Mouse (Mus musculus) limb, embryonic 12.5 days (tissue): ENCODE measurements around the gene Serpina1c. TPM values are rescaled to one million over a fixed set of nuclear protein-coding genes. Genes with fewer than 3 reads are reported as not detected.
"Not testable (repeated sequence)": the region's sequence is repeated elsewhere in the genome, so short reads cannot be mapped to it uniquely, and the experiment has no call there.

ENCODE experiments used
- ATAC-seq: fragments of 200-750 bp; cut with Nextera tagmentation; 2 replicates; pipeline ENCODE4 v1.8.0; 2017; ENCODE audit warnings: low read depth, moderate TSS enrichment; ENCODE audit not compliant: insufficient number of reproducible peaks, insufficient read depth, low FRiP score, low TSS enrichment
- H3K27ac ChIP-seq: fragments of 300-500 bp; sonication (generic); 2 replicates; pipeline ENCODE4 v1.5.1; 2016; ENCODE audit warnings: mild to moderate bottlenecking, moderate library complexity
- H3K27me3 ChIP-seq: fragments of 300-500 bp; sonication (generic); 2 replicates; pipeline ENCODE4 v1.6.1; 2016; ENCODE audit warnings: mild to moderate bottlenecking, moderate library complexity
- H3K36me3 ChIP-seq: fragments of 300-500 bp; sonication (generic); 2 replicates; pipeline ENCODE4 v1.6.1; 2016; ENCODE audit warnings: mild to moderate bottlenecking, moderate library complexity
- H3K4me1 ChIP-seq: fragments of 300-500 bp; sonication (generic); replicated peaks from 2 replicates; pipeline ENCODE4 v1.6.1; 2016
- H3K4me2 ChIP-seq: fragments of 300-500 bp; sonication (generic); 2 replicates; pipeline ENCODE4 v1.6.1; 2016; ENCODE audit warnings: mild to moderate bottlenecking, moderate library complexity
- H3K4me3 ChIP-seq: fragments of 300-500 bp; sonication (generic); replicated peaks from 2 replicates; pipeline ENCODE4 v1.5.1; 2016; ENCODE audit warnings: mild to moderate bottlenecking
- H3K9ac ChIP-seq: fragments of 300-500 bp; sonication (generic); replicated peaks from 2 replicates; pipeline ENCODE4 v1.6.1; 2016; ENCODE audit warnings: mild to moderate bottlenecking, moderate library complexity
- H3K9me3 ChIP-seq: fragments of 300-500 bp; sonication (generic); 2 replicates; pipeline ENCODE4 v1.6.1; 2016; ENCODE audit warnings: mild to moderate bottlenecking, moderate library complexity
- WGBS: fragments of 180-500 bp; shearing (Covaris S2); methylation state at CpG from one replicate; pipeline ENCODE4 v1.1.7; 2016; 5-methylcytosine and 5-hydroxymethylcytosine counted together
- polyA plus RNA-seq: library from polyadenylated mRNA; unstranded; fragments of >200 nt; fragmentation: Nextera tagmentation; extraction: Ambion mirVana; gene quantifications from 2 replicates; pipeline ENCODE4 v1.2.1, GENCODE M21; 2016

The Serpina1c gene
- polyA plus RNA-seq = not detected in 2 replicates

- not testable (repeated sequence) for H3K4me2 ChIP-seq, ATAC-seq, H3K27ac ChIP-seq, H3K4me1 ChIP-seq, H3K9ac ChIP-seq, H3K36me3 ChIP-seq, H3K9me3 ChIP-seq, H3K27me3 ChIP-seq, H3K4me3 ChIP-seq
- 84% methylated on average over 4 of the region's 4 CpGs for WGBS
Observed at GRCm38 (mm10) chr12:103904837-103905340, at the start of gene Serpina1c. TSS of gene Serpina1c (minus strand) at chr12:103904887.

GRCm38 (mm10) chr12:103952972-103953371 lies 48.3 kb upstream of the Serpina1c start:
- H3K4me3 ChIP-seq, H3K9me3 ChIP-seq, ATAC-seq, H3K4me2 ChIP-seq, H3K27me3 ChIP-seq, H3K4me1 ChIP-seq, H3K36me3 ChIP-seq, H3K9ac ChIP-seq, H3K27ac ChIP-seq: not testable (repeated sequence)
- 71% methylated on average over 3 of the region's 3 CpGs for WGBS

- Histone ChIP-seq H3K9ac (no peak overlapping the region), H3K9me3 (peaks cover 25% of the 10 kb centered on the region; the same call in 1 of the 2 replicates), H3K27me3 (no peaks in the 10 kb centered on the region), H3K4me2 (no peak overlapping the region), H3K4me3 (no peak overlapping the region), H3K36me3 (no peaks in the 10 kb centered on the region), H3K27ac (no peak overlapping the region), H3K4me1 (no peaks in the 10 kb centered on the region)
- 84% methylated on average over 4 of the region's 4 CpGs for WGBS
- no peak for ATAC-seq
Observed at GRCm38 (mm10) chr12:103946243-103946642, 41.6 kb upstream of the Serpina1c start.

GRCm38 (mm10) chr12:103909181-103909580 lies 4.5 kb upstream of the Serpina1c start:
- not testable (repeated sequence) for H3K4me1 ChIP-seq, H3K9ac ChIP-seq, H3K4me3 ChIP-seq, H3K27ac ChIP-seq, H3K4me2 ChIP-seq, H3K27me3 ChIP-seq, ATAC-seq, H3K9me3 ChIP-seq, H3K36me3 ChIP-seq
- WGBS = 91% methylated on average over 12 of the region's 16 CpGs

GRCm38 (mm10) chr12:103907746-103908145 lies 3.1 kb upstream of the Serpina1c start:
- not testable (repeated sequence) for H3K9me3 ChIP-seq, H3K9ac ChIP-seq, H3K4me1 ChIP-seq, H3K4me3 ChIP-seq, H3K27me3 ChIP-seq, H3K4me2 ChIP-seq, H3K36me3 ChIP-seq, H3K27ac ChIP-seq, ATAC-seq
- 36% methylated on average over 1 of the region's 1 CpGs for WGBS

- ATAC-seq, H3K4me2 ChIP-seq, H3K27ac ChIP-seq, H3K9ac ChIP-seq, H3K9me3 ChIP-seq, H3K27me3 ChIP-seq, H3K4me3 ChIP-seq, H3K4me1 ChIP-seq, H3K36me3 ChIP-seq: not testable (repeated sequence)
- WGBS = 86% methylated on average over 3 of the region's 3 CpGs
Observed at GRCm38 (mm10) chr12:103901929-103902328, 2.8 kb downstream of the Serpina1c start.

GRCm38 (mm10) chr12:103866873-103867272 lies 37.8 kb downstream of the Serpina1c start:
- H3K4me2 ChIP-seq, H3K9ac ChIP-seq, H3K4me1 ChIP-seq, ATAC-seq, H3K27me3 ChIP-seq, H3K36me3 ChIP-seq, H3K27ac ChIP-seq, H3K4me3 ChIP-seq: not testable (repeated sequence)
- 0 out of 2 replicates have a peak, but pooled peaks cover 15% of the 10 kb centered on the region for H3K9me3 ChIP-seq
- WGBS = 95% methylated on average over 1 of the region's 1 CpGs

GRCm38 (mm10) chr12:103863101-103863974 lies 41.3 kb downstream of the Serpina1c start, which contains the start of gene Serpina1a:
TSS of gene Serpina1a (minus strand) at chr12:103863562.
- not testable (repeated sequence) for H3K27ac ChIP-seq, ATAC-seq, H3K9ac ChIP-seq, H3K9me3 ChIP-seq, H3K4me1 ChIP-seq, H3K27me3 ChIP-seq, H3K36me3 ChIP-seq, H3K4me3 ChIP-seq, H3K4me2 ChIP-seq
- WGBS = 87% methylated on average over 9 of the region's 9 CpGs

GRCm38 (mm10) chr12:103860976-103861375 lies 43.7 kb downstream of the Serpina1c start:
- Histone ChIP-seq H3K4me1 (no peaks in the 10 kb centered on the region), H3K4me2 (no peak overlapping the region), H3K27ac (no peak overlapping the region), H3K36me3 (no peaks in the 10 kb centered on the region), H3K27me3 (no peaks in the 10 kb centered on the region), H3K4me3 (no peak overlapping the region), H3K9me3 (0 out of 2 replicates have a peak, but pooled peaks cover 7% of the 10 kb centered on the region), H3K9ac (no peak overlapping the region)
- ATAC-seq = no peak
- WGBS = 75% methylated on average over 3 of the region's 3 CpGs

GRCm38 (mm10) chr12:103860571-103860970 lies 44.1 kb downstream of the Serpina1c start:
- H3K27me3 ChIP-seq, H3K36me3 ChIP-seq, H3K9me3 ChIP-seq, H3K27ac ChIP-seq, H3K4me2 ChIP-seq, H3K4me3 ChIP-seq, ATAC-seq, H3K4me1 ChIP-seq, H3K9ac ChIP-seq: not testable (repeated sequence)
- 80% methylated on average over 3 of the region's 4 CpGs for WGBS

GRCm38 (mm10) chr12:103859584-103859983 lies 45.1 kb downstream of the Serpina1c start:
- H3K4me2 ChIP-seq, H3K4me1 ChIP-seq, H3K36me3 ChIP-seq, H3K27me3 ChIP-seq, H3K9ac ChIP-seq, ATAC-seq, H3K9me3 ChIP-seq, H3K4me3 ChIP-seq, H3K27ac ChIP-seq: not testable (repeated sequence)
- WGBS = 79% methylated on average over 3 of the region's 3 CpGs
